Mouse (Mus musculus) neural tube, embryonic 13.5 days (tissue): ENCODE measurements around the gene Dvl3. TPM values are rescaled to one million over a fixed set of nuclear protein-coding genes. Genes with fewer than 3 reads are reported as not detected.
"Not testable (repeated sequence)": the region's sequence is repeated elsewhere in the genome, so short reads cannot be mapped to it uniquely, and the experiment has no call there.

Experiments
- ATAC-seq: fragments of 200-750 bp; cut with Nextera tagmentation; 2 replicates; pipeline ENCODE4 v1.8.0; 2017; ENCODE audit warnings: low read depth, mild to moderate bottlenecking, moderate TSS enrichment, moderate library complexity
- H3K27ac ChIP-seq: fragments of 300-500 bp; sonication (generic); replicated peaks from 2 replicates; pipeline ENCODE4 v1.5.1; 2015; ENCODE audit warnings: moderate library complexity, mild to moderate bottlenecking, inconsistent platforms
- H3K27me3 ChIP-seq: fragments of 300-500 bp; sonication (generic); 2 replicates; pipeline ENCODE4 v1.6.1; 2015; ENCODE audit warnings: mild to moderate bottlenecking, inconsistent platforms
- H3K36me3 ChIP-seq: fragments of 300-500 bp; sonication (generic); 2 replicates; pipeline ENCODE4 v1.6.1; 2015; ENCODE audit warnings: mild to moderate bottlenecking, inconsistent platforms
- H3K4me1 ChIP-seq: fragments of 300-500 bp; sonication (generic); replicated peaks from 2 replicates; pipeline ENCODE4 v1.6.1; 2015; ENCODE audit warnings: inconsistent platforms
- H3K4me2 ChIP-seq: fragments of 300-500 bp; sonication (generic); 2 replicates; pipeline ENCODE4 v1.6.1; 2015; ENCODE audit warnings: inconsistent platforms, mild to moderate bottlenecking, moderate library complexity
- H3K4me3 ChIP-seq: fragments of 300-500 bp; sonication (generic); 2 replicates; pipeline ENCODE4 v1.5.1; 2015; ENCODE audit warnings: mild to moderate bottlenecking, inconsistent platforms
- H3K9ac ChIP-seq: fragments of 300-500 bp; sonication (generic); 2 replicates; pipeline ENCODE4 v1.6.1; 2015; ENCODE audit warnings: moderate library complexity, mild to moderate bottlenecking, inconsistent platforms
- H3K9me3 ChIP-seq: fragments of 300-500 bp; sonication (generic); 2 replicates; pipeline ENCODE4 v1.6.1; 2016; ENCODE audit warnings: inconsistent platforms
- WGBS: fragments of 180-500 bp; shearing (Covaris S2); methylation state at CpG from one replicate; pipeline ENCODE4 v1.1.7; 2015; 5-methylcytosine and 5-hydroxymethylcytosine counted together
- polyA plus RNA-seq: library from polyadenylated mRNA; unstranded; fragments of >200 nt; fragmentation: Nextera tagmentation; extraction: Ambion mirVana; gene quantifications from 2 replicates; pipeline ENCODE4 v1.2.1, GENCODE M21; 2015

The Dvl3 gene
- polyA plus RNA-seq, 1 experiment from 2014 or later, result 48.5 TPM

GRCm38 (mm10) chr16:20483716-20484115 lies 33.1 kb upstream of the Dvl3 start:
- not testable (repeated sequence) for H3K4me2 ChIP-seq, H3K36me3 ChIP-seq, H3K27me3 ChIP-seq, H3K4me1 ChIP-seq, H3K4me3 ChIP-seq, H3K9ac ChIP-seq, H3K9me3 ChIP-seq, ATAC-seq, H3K27ac ChIP-seq
- 89% methylated on average over 7 of the region's 7 CpGs for WGBS

DNA sequence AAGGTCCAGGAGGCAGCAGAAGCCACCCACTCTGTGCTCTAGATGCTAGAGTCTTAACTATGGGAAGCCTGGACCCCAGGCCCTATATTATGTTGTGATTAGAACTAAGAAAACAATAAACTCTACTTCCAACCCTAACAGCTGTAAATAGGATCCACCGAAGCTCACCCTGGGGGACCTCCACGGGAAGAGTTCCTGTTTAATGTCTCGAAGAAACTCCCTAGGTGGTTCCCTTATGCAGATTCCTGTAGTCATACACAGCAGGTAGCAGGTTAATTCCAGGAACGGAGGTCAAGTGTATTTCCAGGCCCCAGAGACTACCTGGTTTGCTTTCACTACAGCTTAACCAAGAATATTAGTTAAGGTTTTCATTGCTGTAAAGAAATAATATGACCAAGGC lies 31.7 kb upstream of the Dvl3 start:
- WGBS, result 37% methylated on average over 4 of the region's 4 CpGs
- no peaks in the 10 kb centered on the region for H3K27me3 ChIP-seq
- H3K4me2 ChIP-seq, result no peak overlapping the region
- no peak overlapping the region for H3K27ac ChIP-seq
- H3K36me3 ChIP-seq, result no peaks in the 10 kb centered on the region
- H3K4me3 ChIP-seq, result no peak overlapping the region
- H3K9me3 ChIP-seq, result no peaks in the 10 kb centered on the region
- no peak for ATAC-seq
- no peaks in the 10 kb centered on the region for H3K4me1 ChIP-seq
- no peak overlapping the region for H3K9ac ChIP-seq

GRCm38 (mm10) chr16:20486048-20486447 lies 30.7 kb upstream of the Dvl3 start:
- no peaks in the 10 kb centered on the region for H3K9me3 ChIP-seq
- 60% methylated on average over 3 of the region's 3 CpGs for WGBS
- no peak overlapping the region for H3K4me2 ChIP-seq
- no peak overlapping the region for H3K27ac ChIP-seq
- H3K4me3 ChIP-seq, result no peak overlapping the region
- H3K9ac ChIP-seq, result no peak overlapping the region
- H3K36me3 ChIP-seq, result no peaks in the 10 kb centered on the region
- no peaks in the 10 kb centered on the region for H3K27me3 ChIP-seq
- no peak for ATAC-seq
- H3K4me1 ChIP-seq, result no peaks in the 10 kb centered on the region

DNA sequence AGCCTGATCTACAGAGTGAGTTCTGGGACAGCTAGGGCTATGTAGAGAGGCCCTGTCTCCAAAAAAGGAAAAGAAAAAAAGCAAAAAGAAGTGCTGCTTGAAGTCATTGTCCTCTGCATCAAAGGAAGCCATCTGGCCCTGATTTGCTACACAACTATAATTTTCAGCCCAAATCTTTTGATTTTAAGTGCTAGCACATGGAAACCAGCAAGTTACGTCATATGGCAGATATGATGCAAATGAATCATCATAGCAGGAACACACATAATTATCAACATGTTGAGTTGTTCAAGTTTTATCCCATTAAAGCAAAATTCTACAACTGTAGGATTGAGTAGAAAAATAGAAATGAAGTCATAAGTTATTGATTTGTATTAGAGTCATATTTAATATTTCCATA lies 28.6 kb upstream of the Dvl3 start:
- WGBS, result 88% methylated on average over 1 of the region's 1 CpGs
- H3K36me3 ChIP-seq, result no peaks in the 10 kb centered on the region
- no peak overlapping the region for H3K4me3 ChIP-seq
- ATAC-seq, result no peak
- no peak overlapping the region for H3K27ac ChIP-seq
- H3K9me3 ChIP-seq, result no peaks in the 10 kb centered on the region
- H3K9ac ChIP-seq, result no peak overlapping the region
- H3K27me3 ChIP-seq, result no peaks in the 10 kb centered on the region
- H3K4me1 ChIP-seq, result no peaks in the 10 kb centered on the region
- no peak overlapping the region for H3K4me2 ChIP-seq

DNA sequence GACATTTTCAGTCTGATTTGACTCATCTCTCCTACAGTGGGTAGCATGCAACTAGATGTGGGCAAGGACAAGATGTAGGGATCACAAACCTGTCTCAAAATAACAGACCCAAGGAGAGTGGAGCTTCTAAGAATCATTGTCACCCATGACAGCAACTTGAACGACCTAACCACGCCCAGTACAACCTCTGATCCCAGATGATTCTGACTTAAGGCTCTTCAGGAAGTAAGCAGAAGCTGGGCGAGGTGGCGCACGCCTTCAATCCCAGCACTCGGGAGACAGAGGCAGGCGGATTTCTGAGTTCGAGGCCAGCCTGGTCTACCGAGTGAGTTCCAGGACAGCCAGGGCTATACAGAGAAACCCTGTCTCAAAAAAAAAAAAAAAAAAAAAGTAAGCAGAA lies 28.0 kb upstream of the Dvl3 start:
- not testable (repeated sequence) for H3K9ac ChIP-seq, H3K4me2 ChIP-seq, H3K36me3 ChIP-seq, H3K27me3 ChIP-seq, ATAC-seq, H3K4me3 ChIP-seq, H3K9me3 ChIP-seq, H3K27ac ChIP-seq, H3K4me1 ChIP-seq
- WGBS, result 86% methylated on average over 9 of the region's 9 CpGs

DNA sequence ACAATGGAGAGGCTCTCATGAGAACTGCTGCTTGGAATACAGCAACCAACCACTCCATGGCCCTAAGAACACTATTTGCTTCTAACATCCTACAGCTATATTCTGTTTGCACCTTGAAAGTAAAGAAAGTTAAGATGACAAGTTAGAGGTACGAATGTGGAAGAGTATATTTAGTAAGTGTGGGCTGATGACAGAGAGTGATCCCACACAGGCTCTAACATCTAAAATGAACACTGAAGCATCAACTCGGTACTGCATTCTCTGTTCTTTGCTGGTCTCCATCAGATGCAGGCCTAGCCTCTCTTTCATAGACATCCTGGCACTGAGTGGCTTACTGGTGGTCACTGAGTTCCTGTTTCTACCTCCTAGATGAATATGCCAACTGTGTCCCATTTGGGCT lies 27.5 kb upstream of the Dvl3 start:
- H3K9me3 ChIP-seq, result no peaks in the 10 kb centered on the region
- no peak overlapping the region for H3K4me2 ChIP-seq
- H3K4me3 ChIP-seq, result no peak overlapping the region
- no peaks in the 10 kb centered on the region for H3K4me1 ChIP-seq
- no peaks in the 10 kb centered on the region for H3K27me3 ChIP-seq
- 80% methylated on average over 2 of the region's 2 CpGs for WGBS
- no peak for ATAC-seq
- H3K36me3 ChIP-seq, result no peaks in the 10 kb centered on the region
- H3K27ac ChIP-seq, result no peak overlapping the region
- H3K9ac ChIP-seq, result no peak overlapping the region

DNA sequence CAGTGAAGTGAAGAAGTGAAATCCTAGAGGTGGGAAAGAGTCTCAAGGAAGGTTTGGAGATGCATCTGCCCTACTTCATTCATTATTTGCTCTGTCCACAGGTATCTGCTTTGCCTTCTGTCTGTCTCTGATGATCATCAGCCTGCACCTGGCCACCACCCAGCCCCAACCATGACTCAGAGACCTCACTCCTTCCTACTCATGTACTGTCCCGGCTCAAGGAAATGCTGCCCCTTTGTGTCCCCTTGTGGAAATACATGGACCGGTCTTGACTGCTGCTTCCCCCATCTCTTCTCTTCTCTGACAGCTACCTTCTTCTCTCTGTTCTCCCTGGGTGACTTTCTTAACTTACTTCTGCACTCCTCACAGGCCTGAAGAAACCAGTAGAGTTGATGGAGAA lies 26.2 kb upstream of the Dvl3 start:
- no peaks in the 10 kb centered on the region for H3K27me3 ChIP-seq
- 58% methylated on average over 2 of the region's 2 CpGs for WGBS
- no peak overlapping the region for H3K4me3 ChIP-seq
- H3K36me3 ChIP-seq, result no peaks in the 10 kb centered on the region
- H3K4me1 ChIP-seq, result no peaks in the 10 kb centered on the region
- no peak overlapping the region for H3K4me2 ChIP-seq
- no peak overlapping the region for H3K9ac ChIP-seq
- no peak for ATAC-seq
- no peaks in the 10 kb centered on the region for H3K9me3 ChIP-seq
- no peak overlapping the region for H3K27ac ChIP-seq

DNA sequence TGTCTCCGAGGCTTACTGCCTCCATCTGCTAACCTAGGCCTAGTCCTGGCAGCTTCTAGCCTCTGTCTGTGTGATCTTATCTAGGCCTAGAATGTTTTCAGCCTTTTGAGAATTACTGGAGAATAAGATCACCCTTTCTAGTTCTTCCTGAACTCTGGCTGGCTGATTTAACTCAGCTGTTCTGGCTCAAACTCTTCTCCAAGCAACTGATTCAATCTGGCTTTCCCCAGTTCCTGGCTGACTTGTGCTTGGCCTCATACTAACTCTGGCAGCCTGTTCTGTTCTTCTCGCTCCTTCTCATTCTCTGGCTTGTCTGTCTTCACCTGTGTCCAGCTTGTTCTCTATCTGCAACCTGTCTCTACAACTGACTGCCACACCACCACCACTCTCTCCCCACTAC lies 25.5 kb upstream of the Dvl3 start:
- Histone ChIP-seq H3K4me2 (no peak overlapping the region), H3K27ac (no peak overlapping the region), H3K9ac (no peak overlapping the region), H3K4me1 (no peaks in the 10 kb centered on the region), H3K9me3 (no peaks in the 10 kb centered on the region), H3K27me3 (peaks cover 5% of the 10 kb centered on the region), H3K36me3 (no peaks in the 10 kb centered on the region), H3K4me3 (no peak overlapping the region)
- WGBS, result 80% methylated on average over 2 of the region's 2 CpGs
- no peak for ATAC-seq

DNA sequence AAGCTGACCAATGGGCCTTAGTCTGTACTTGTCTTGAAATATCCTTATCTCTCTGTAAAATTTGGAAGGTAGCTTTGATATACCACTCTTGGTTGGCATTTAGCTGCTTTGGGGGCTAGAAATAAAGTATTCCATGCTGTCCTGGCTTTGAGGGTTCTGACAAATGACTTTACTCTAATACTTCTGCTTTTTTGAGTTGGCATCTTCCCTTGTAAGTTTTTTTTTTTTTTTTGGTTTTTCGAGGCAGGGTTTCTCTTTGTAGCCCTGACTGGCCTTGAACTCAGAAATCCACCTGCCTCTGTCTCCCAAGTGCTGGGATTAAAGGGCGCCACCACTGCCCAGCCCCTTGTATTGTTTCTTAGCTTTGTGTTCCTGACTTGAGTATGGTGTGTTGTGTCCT lies 23.3 kb upstream of the Dvl3 start:
- H3K4me3 ChIP-seq, result no peak overlapping the region
- H3K4me1 ChIP-seq, result peaks cover 10% of the 10 kb centered on the region
- ATAC-seq, result no peak
- no peak overlapping the region for H3K9ac ChIP-seq
- no peak overlapping the region for H3K4me2 ChIP-seq
- peaks cover 13% of the 10 kb centered on the region for H3K27me3 ChIP-seq
- WGBS, result 75% methylated on average over 2 of the region's 2 CpGs
- H3K36me3 ChIP-seq, result no peaks in the 10 kb centered on the region
- no peaks in the 10 kb centered on the region for H3K9me3 ChIP-seq
- H3K27ac ChIP-seq, result no peak overlapping the region

DNA sequence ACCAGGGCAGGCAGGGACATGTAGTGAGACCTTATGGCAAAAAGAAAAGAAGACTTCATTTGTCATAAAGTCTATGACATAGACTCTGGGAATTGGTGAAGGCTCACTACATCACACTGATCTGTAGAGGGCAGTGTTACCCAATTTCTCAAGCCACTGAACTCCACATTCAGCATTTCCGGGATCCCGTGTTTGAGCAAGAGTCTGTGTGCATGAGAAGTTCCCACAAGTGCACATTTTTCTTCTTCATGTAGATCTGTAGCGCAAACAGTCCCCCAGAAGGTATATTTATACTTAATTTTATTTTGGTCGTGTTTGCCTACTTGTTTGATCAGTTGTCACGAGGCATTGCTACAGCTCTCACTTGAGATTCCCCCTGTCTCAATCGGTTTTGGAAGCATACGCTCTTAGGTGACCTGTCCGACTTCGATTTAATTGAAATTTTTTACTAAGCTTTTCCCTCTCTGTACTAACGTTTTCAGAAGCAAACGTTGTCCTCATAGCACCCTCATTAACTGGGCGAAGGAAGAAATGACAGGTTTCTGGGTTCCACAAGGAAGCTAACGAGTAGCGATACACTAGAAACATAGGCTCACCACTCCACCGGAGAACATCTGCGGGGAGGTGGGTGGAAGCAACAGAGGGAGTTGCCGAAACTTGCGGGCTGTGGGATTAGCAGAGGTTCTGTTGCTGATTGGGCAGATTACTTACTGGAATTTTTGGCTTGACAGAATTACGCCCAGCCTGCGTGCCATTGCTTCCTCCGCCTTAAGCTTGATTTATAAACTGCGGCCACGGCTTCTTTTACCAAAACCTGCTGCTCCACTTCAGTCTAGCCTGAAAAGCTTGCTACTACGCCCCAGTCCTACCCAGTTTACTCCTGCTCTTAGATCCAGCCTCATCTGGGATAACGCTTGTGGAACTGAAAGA lies 19.8 kb upstream of the Dvl3 start:
- 18% methylated on average over 25 of the region's 25 CpGs for WGBS
- peak overlapping the region; percentile 26 for H3K4me3 ChIP-seq
- peak overlapping the region; percentile 47 for H3K4me2 ChIP-seq
- H3K36me3 ChIP-seq, result peaks cover 10% of the 10 kb centered on the region
- H3K27ac ChIP-seq, result no peak overlapping the region
- ATAC-seq, result no peak
- peaks cover 21% of the 10 kb centered on the region for H3K4me1 ChIP-seq
- H3K27me3 ChIP-seq, result peaks cover 13% of the 10 kb centered on the region
- peak overlapping the region; percentile 14; the same call in 1 of the 2 replicates for H3K9ac ChIP-seq
- H3K9me3 ChIP-seq, result no peaks in the 10 kb centered on the region

GRCm38 (mm10) chr16:20497980-20498676 lies 18.7 kb upstream of the Dvl3 start:
- Histone ChIP-seq H3K9me3 (no peaks in the 10 kb centered on the region), H3K27ac (peak overlapping the region; percentile 90), H3K4me2 (peak overlapping the region; percentile 78), H3K36me3 (peaks cover 22% of the 10 kb centered on the region), H3K9ac (peak overlapping the region; percentile 90), H3K4me3 (peak overlapping the region; percentile 92), H3K4me1 (peaks cover 21% of the 10 kb centered on the region), H3K27me3 (peaks cover 13% of the 10 kb centered on the region)
- WGBS, result 10% methylated on average over 16 of the region's 16 CpGs
- ATAC-seq, result peak; percentile 10; the same call in 1 of the 2 replicates

DNA sequence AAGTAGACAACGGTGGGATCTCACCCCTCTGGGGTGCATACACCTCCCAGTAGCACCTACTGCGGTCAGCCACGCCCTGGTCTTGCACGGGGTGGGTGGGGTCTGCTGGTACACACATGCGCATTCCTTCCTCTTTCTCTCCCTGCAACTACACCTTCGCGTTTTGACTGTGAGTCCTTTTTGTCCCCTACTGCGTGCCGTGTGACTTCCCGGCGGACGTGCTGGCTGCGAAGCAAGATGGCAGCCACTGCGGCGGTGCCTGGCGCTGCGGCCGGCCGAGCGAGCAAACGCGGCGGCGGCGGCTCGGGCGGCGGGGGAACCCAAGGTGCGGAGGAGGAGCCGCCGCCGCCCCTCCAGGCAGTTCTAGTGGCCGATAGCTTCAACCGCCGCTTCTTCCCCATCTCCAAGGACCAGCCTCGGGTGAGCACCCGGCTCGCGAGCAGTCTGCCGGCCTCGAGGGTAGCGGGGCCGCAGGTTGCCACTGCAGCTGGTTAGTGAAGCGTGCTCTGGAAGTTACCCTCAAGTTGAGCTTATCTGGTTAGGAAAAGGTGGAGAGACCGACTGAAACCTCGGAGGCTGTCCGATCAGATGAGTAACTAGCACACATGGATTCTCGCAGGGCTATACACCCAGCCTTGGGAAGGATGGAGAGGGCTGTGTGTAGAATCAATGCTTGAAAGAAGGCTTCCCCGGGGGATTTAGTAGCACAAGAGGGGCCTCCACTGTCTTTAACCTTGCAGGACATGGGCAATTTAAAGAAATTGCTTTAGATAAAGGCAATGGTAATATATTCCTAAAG lies 17.9 kb upstream of the Dvl3 start, which contains the start of gene Eif2b5:
Gene Eif2b5, plus strand, starts transcription at position 141 of the 799 bp plus-strand sequence.
- peak within 1 kb of the TSS; percentile 92 for H3K4me3 ChIP-seq
- peaks cover 13% of the 10 kb centered on the region for H3K27me3 ChIP-seq
- peak within 1 kb of the TSS; percentile 78 for H3K4me2 ChIP-seq
- peaks cover 30% of the 10 kb centered on the region for H3K36me3 ChIP-seq
- peak within 1 kb of the TSS; percentile 90 for H3K9ac ChIP-seq
- peak; percentile 95 for ATAC-seq
- peaks cover 21% of the 10 kb centered on the region for H3K4me1 ChIP-seq
- H3K9me3 ChIP-seq, result no peaks in the 10 kb centered on the region
- peak within 1 kb of the TSS; percentile 90 for H3K27ac ChIP-seq
- WGBS, result under 1% methylated on average over 49 of the region's 49 CpGs
